Mouse (Mus musculus) monocyte, adult 59 days (primary cell): Measurements from ENCODE around the gene Gm4981. TPM values are rescaled to one million over a fixed set of nuclear protein-coding genes. Genes with fewer than 3 reads are reported as not detected.

Source experiments
- total RNA-seq, 2 experiments: library from RNA; stranded (reverse); gene quantifications; one replicate each; pipeline ENCODE4 v1.2.4; 2023

Gene Gm4981
- total RNA-seq, result not detected

DNA sequence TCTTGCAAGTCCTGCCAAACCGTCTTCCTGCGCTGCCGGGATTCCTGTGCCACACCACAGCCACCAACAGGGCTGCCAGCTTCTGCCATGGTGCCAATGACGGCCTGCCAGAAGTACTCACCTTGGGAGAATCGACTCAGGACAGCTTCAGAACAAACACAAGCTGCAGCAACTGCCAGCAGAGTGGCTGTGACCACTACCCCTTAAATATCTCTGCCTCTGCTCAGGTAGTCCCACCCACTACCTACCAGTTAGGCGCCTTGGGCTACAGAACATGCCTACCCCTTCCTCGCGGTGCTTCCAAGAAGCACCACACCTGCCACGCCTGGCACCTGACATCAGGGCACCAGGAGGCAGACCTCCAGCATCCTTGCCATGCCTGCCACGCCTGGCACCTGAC lies at the start of gene Gm4981:
Gene Gm4981, minus strand, starts transcription at position 89 of the 400 bp plus-strand sequence.

DNA sequence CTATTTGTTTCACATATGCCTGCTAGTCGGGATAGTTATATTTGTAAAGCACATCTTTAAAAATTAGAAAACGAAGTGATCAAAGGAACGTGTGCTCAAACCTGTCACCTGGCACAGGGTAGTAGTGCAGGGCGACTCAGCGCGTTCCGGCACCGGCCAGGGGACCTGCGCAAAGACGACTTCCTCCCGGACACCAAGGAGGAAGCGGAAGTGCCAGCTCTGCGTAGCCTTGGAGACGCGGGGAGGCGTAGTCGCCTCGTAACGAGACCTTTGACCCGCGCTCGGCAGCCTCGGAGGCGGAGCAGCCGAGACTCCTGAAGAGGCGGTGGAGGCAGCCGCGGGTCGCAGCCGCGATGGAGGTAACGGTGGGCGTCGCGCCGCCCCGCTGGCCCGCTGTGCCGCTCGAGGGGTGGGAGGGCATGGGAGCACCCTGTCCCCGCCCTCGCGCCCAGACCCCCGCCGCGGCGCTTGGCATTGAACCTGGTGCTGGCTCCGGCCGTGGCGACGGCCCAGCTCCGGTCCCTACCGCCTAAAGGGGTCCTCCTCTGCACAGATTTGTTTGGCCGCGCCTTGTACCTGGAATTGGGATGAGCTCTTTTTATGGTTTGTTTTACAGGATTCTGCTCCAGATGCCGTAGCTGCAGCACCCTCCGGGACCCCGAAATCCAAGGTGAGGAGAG lies 18.9 kb upstream of the Gm4981 start, which contains the start of gene Gcc2:
Gene Gcc2, plus strand, starts transcription at position 285 of the 680 bp plus-strand sequence.

DNA sequence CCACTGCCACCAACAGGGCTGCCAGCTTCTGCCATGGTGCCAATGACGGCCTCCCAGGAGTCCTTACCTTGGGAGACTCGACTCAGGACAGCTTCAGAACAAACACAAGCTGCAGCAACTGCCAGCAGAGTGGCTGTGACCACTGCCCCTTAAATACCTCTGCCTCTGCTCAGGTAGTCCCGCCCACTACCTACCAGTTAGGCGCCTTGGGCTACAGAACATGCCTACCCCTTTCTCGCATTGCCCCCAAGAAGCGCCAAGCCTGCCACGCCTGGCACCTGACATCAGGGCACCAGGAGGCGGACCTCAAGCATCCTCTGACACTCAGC lies 3.9 kb downstream of the Gm4981 start, which contains the start of gene Duxf3:
Gene Duxf3, minus strand, starts transcription at position 35 of the 329 bp plus-strand sequence.

DNA sequence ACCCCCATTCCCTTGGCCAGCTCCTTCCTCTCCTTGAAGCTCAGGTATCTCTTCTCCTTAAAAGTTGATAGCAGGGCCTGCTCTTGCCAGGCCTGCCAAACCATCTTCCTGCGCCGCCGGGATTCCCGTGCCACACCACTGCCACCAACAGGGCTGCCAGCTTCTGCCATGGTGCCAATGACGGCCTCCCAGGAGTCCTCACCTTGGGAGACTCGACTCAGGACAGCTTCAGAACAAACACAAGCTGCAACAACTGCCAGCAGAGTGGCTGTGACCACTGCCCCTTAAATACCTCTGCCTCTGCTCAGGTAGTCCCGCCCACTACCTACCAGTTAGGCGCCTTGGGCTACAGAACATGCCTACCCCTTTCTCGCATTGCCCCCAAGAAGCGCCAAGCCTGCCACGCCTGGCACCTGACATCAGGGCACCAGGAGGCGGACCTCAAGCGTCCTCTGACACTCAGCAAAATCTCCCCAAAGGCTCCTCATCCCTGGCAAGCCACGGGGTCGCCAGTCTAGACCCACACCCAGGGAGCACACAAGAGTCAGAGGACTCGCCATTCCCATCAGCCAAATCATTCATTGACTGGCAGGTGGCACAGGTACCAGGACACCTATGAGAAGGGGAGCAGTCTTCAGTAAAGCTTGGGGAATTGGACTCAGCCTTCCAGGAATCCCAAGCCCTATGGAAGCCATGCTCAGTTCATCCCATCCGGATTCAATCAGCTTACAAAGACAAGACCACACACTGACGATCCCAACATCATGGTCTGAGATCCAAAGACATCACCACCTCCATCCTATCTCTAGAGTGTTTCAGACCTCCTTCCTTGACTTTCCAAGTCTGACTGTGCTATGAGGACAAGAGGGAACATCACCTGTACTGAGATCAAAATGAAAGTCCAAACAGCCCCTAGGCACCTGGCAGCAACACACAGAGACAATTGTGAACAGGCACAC lies 11.4 kb downstream of the Gm4981 start, which contains the start of gene AW822073:
Gene AW822073, minus strand, starts transcription at position 104 of the 959 bp plus-strand sequence.

Other genes with a start within 250 kb of the Gm4981 start
- gene AW822073, start 11.8 kb downstream of the Gm4981 start, total RNA-seq, result not detected
- gene Duxf3, start 4.0 kb downstream of the Gm4981 start, total RNA-seq, result not detected
- gene Gcc2, start 18.8 kb upstream of the Gm4981 start, total RNA-seq, result 10 to 100 TPM; 19.5 to 21.1 TPM
- 100 to 1,000 TPM; 115 to 131 TPM for gene Lims1, start 86.8 kb upstream of the Gm4981 start, total RNA-seq
- 100 to 1,000 TPM; 122 to 123 TPM for gene Ranbp2, start 210.2 kb upstream of the Gm4981 start, total RNA-seq